Mouse (Mus musculus): ENCODE results near the gene Ldb2. TPM values are rescaled to one million over a fixed set of nuclear protein-coding genes. Genes with fewer than 3 reads are reported as not detected.

Gene Ldb2
- total and polyA plus RNA-seq, 3 experiments: not detected

DNA sequence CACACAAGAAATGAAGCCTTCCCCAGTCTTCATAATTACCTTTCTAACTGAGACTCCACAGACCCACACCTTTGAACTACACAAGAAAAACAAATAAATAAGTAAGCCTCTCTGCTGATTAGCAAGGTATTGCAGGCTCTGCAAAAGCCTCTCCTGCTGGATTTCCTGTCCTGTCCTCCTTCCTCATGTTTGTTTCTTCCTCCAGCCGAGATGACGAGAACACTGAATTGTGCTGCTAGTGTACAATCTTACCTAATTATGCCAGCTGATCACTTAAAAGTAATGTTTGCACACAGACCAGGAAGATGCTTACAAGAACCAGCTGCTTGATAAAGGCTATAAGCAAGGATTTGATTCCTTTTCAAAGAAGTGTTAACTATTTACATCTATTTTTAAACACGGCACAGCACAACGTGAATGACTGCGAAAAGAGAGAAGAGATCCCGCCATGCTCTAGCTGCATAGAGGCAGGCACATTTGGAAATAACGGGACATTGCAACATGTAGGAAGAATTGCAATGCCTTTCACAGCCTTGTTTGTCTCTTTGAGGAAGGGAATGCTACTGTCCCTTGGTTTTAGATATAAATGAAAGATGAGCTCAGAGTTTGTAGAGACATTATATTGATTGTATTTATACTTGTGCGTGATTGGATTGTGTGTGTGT is 69.7 kb downstream of the Ldb2 start:
- Histone ChIP-seq H3K27me3 (ENCODE audit: control insufficient read depth in 1 of 2, insufficient read depth in 2 of 2, low read length in 2 of 2) (no peaks in the 10 kb centered on the region), H3K4me1 (ENCODE audit: control insufficient read depth in 1 of 2, insufficient read depth in 2 of 2, low read length in 2 of 2) (no peaks in the 10 kb centered on the region), H3K79me2 (ENCODE audit: control insufficient read depth, insufficient read depth, low read length, poor library complexity) (no peaks in the 10 kb centered on the region), H3K27ac (ENCODE audit: control insufficient read depth, low read depth, low read length) (no peak overlapping the region), H3K9ac (ENCODE audit: control insufficient read depth, low read depth, low read length, poor library complexity, severe bottlenecking) (no peak overlapping the region), H3K9me3 (replicated peaks; ENCODE audit: insufficient read depth, low read length) (no peaks in the 10 kb centered on the region), H3K4me3 (ENCODE audit: control insufficient read depth in 1 of 2, insufficient read depth in 1 of 2, low read depth in 2 of 2, low read length in 2 of 2) (no peak overlapping the region), H3K36me3 (ENCODE audit: control insufficient read depth in 1 of 2, insufficient read depth in 2 of 2, low read length in 2 of 2) (no peaks in the 10 kb centered on the region)
- no peak for TF ChIP-seq BHLHE40 (IDR thresholded peaks at IDR 0.05; ENCODE audit: borderline replicate concordance, low read depth, low read length)
- TF ChIP-seq MYB (IDR thresholded peaks at IDR 0.05; ENCODE audit: low read depth, low read length): no peak
- no peak for TF ChIP-seq E2F4 (IDR thresholded peaks at IDR 0.05; ENCODE audit: borderline replicate concordance, low read depth, low read length)
- TF ChIP-seq MAFK (IDR thresholded peaks at IDR 0.05; ENCODE audit: borderline replicate concordance, low read depth, low read length): no peak
- no peak for TF ChIP-seq JUND (IDR thresholded peaks at IDR 0.05; ENCODE audit: low read depth, low read length)
- no peak for TF ChIP-seq MAX (IDR thresholded peaks at IDR 0.05; ENCODE audit: low read length)
- TF ChIP-seq UBTF (IDR thresholded peaks at IDR 0.05; ENCODE audit: borderline replicate concordance, insufficient read depth, low read depth, low read length): no peak
- no peak for TF ChIP-seq SMC3 (IDR thresholded peaks at IDR 0.05; ENCODE audit: low read depth, low read length)
- DNase-seq (ENCODE audit: low read depth, low spot score): no peak

DNA sequence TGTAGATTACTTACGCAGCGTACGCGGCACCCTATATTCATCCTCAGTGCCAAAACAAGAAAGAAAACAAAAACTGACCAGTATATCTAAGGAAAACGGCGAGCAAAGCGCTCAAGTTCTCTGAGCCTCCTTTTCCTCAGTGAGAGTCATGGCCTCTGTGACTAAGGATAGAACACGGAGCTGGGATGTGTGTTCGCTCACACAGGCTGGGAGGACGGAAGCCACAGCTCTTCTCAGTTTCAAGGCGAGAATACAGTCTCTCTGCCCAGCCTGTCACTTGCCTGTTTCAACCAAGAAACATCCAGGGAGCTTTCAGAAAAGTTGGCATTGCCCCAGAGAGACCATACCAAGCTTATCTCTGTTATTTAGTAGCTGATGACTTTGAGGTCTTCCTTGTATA is 71.5 kb downstream of the Ldb2 start:
- no peak overlapping the region for H3K9ac ChIP-seq (ENCODE audit: control insufficient read depth, low read depth, low read length, poor library complexity, severe bottlenecking)
- H3K4me1 ChIP-seq (ENCODE audit: control insufficient read depth in 1 of 2, insufficient read depth in 2 of 2, low read length in 2 of 2): no peaks in the 10 kb centered on the region
- no peak overlapping the region for H3K27ac ChIP-seq (ENCODE audit: control insufficient read depth, low read depth, low read length)
- H3K9me3 ChIP-seq (replicated peaks; ENCODE audit: insufficient read depth, low read length): no peaks in the 10 kb centered on the region
- no peak for DNase-seq (ENCODE audit: low read depth, low spot score)
- TF ChIP-seq MYC (IDR thresholded peaks at IDR 0.05; ENCODE audit: low read depth, low read length) (no peak), ELF1 (IDR thresholded peaks at IDR 0.05; ENCODE audit: low read depth, low read length) (no peak), POLR2AphosphoS2 (IDR thresholded peaks at IDR 0.05; ENCODE audit: low read length) (no peak), RCOR1 (IDR thresholded peaks at IDR 0.05; ENCODE audit: low read depth, low read length) (no peak), USF1 (IDR thresholded peaks at IDR 0.05; ENCODE audit: low read depth, low read length) (no peak), KAT2A (conservative IDR thresholded peaks at IDR 0.05; ENCODE audit: low read depth, low read length) (no peak), ZKSCAN1 (IDR thresholded peaks at IDR 0.05; ENCODE audit: low read depth, low read length) (no peak), ETS1 (IDR thresholded peaks at IDR 0.05; ENCODE audit: low read depth, low read length) (no peak), ZMIZ1 (IDR thresholded peaks at IDR 0.05; ENCODE audit: low read depth, low read length) (no peak), MEF2A (IDR thresholded peaks at IDR 0.05; ENCODE audit: extremely low read depth, insufficient replicate concordance, low read depth, low read length, poor library complexity, severe bottlenecking) (no peak), POLR2A (IDR thresholded peaks at IDR 0.05; ENCODE audit: control insufficient read depth in 1 of 2, insufficient read depth in 1 of 2, low read depth in 1 of 2, low read length in 2 of 2, poor library complexity in 1 of 2) (no peak), NELFE (IDR thresholded peaks at IDR 0.05; ENCODE audit: low read depth, low read length) (no peak), MAZ (IDR thresholded peaks at IDR 0.05; ENCODE audit: low read depth, low read length) (no peak), CHD1 (IDR thresholded peaks at IDR 0.05; ENCODE audit: low read depth, low read length) (no peak), RAD21 (IDR thresholded peaks at IDR 0.05; ENCODE audit: low read depth, low read length) (no peak), NRF1 (IDR thresholded peaks at IDR 0.05; ENCODE audit: insufficient read depth, low read depth, low read length, poor library complexity, severe bottlenecking) (no peak), HCFC1 (IDR thresholded peaks at IDR 0.05; ENCODE audit: low read depth, low read length) (no peak)
- no peaks in the 10 kb centered on the region for H3K79me2 ChIP-seq (ENCODE audit: control insufficient read depth, insufficient read depth, low read length, poor library complexity)
- no peaks in the 10 kb centered on the region for H3K27me3 ChIP-seq (ENCODE audit: control insufficient read depth in 1 of 2, insufficient read depth in 2 of 2, low read length in 2 of 2)
- no peak overlapping the region for H3K4me3 ChIP-seq (ENCODE audit: control insufficient read depth in 1 of 2, insufficient read depth in 1 of 2, low read depth in 2 of 2, low read length in 2 of 2)
- H3K36me3 ChIP-seq (ENCODE audit: control insufficient read depth in 1 of 2, insufficient read depth in 2 of 2, low read length in 2 of 2): no peaks in the 10 kb centered on the region
